Mouse (Mus musculus) spleen, adult 2 months (tissue): ENCODE results near the gene Srek1. TPM values are rescaled to one million over a fixed set of nuclear protein-coding genes. Genes with fewer than 3 reads are reported as not detected.

Experiments used
- DNase-seq, 2 experiments: peaks; one replicate each; pipeline versions ENCODE4 v3.0.0 to v3.0.0-alpha.2; 2012 to 2021; ENCODE audit warnings: low spot score in 2 of 2, low read depth in 1 of 2
- H3K27ac ChIP-seq: fragments of 200-500 bp; 2 replicates; pipeline ENCODE4 v1.5.1; 2012; ENCODE audit warnings: low read length, inconsistent platforms; ENCODE audit not compliant: insufficient read depth
- H3K27me3 ChIP-seq: fragments of 200-500 bp; 2 replicates; pipeline ENCODE4 v1.6.1; 2012; ENCODE audit warnings: mild to moderate bottlenecking, moderate library complexity, low read length, inconsistent platforms; ENCODE audit not compliant: control insufficient read depth, insufficient read depth
- H3K36me3 ChIP-seq: fragments of 200-500 bp; 2 replicates; pipeline ENCODE4 v1.6.1; 2012; ENCODE audit warnings: mild to moderate bottlenecking, low read length, inconsistent platforms; ENCODE audit not compliant: control insufficient read depth, insufficient read depth
- H3K4me1 ChIP-seq: fragments of 200-500 bp; 2 replicates; pipeline ENCODE4 v1.6.1; 2011; ENCODE audit warnings: inconsistent platforms; ENCODE audit not compliant: control insufficient read depth, insufficient read depth, insufficient read length
- H3K4me3 ChIP-seq: fragments of 200-500 bp; 2 replicates; pipeline ENCODE4 v1.5.1; 2011; ENCODE audit warnings: mild to moderate bottlenecking, inconsistent platforms; ENCODE audit not compliant: insufficient read depth, insufficient read length; ENCODE audit errors: extremely low read depth
- CTCF ChIP-seq: fragments of 200-500 bp; IDR thresholded peaks from 2 replicates; pipeline ENCODE4 v1.5.1; 2011; ENCODE audit warnings: mild to moderate bottlenecking, inconsistent platforms; ENCODE audit not compliant: insufficient read depth, insufficient read length, insufficient replicate concordance; ENCODE audit errors: extremely low read depth
- POLR2A ChIP-seq: fragments of 200-500 bp; IDR thresholded peaks from 2 replicates; pipeline ENCODE4 v1.6.1; 2011; ENCODE audit warnings: low read depth, low read length, inconsistent platforms
- WGBS: fragments of 180-500 bp; shearing (Covaris S2); methylation state at CpG from one replicate; pipeline ENCODE4 v1.1.7; 2018; 5-methylcytosine and 5-hydroxymethylcytosine counted together
- polyA plus RNA-seq: library from polyadenylated mRNA; depleted of rRNA; stranded (reverse); fragments of >200 nt; gene quantifications from 2 replicates; pipeline ENCODE4 v1.2.3, GENCODE M21; 2012

Gene Srek1
- polyA plus RNA-seq, 1 experiment: 29.2 TPM

DNA sequence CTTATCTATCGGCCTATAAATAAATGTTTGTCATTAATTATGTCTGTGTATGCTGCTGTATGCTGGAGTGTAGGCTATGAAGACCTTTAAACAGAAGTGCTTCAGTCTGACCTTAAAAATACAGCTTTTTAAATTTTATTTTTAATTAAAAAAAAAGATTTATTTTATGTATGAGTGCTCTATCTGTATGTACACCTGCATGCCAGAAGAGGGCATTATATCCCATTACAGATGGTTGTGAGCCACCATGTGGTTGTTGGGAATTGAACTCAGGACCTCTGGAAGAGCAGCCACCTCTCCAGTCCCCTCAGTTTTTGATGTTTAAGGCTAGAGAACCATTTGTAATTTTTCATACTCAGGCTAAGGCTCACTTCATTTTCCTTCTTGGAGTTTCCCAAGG, 26.6 kb upstream of the Srek1 start:
- WGBS: 95% methylated on average over 1 of the region's 1 CpGs
- H3K4me1 ChIP-seq: no peaks in the 10 kb centered on the region
- H3K27ac ChIP-seq: no peak overlapping the region
- H3K27me3 ChIP-seq: no peaks in the 10 kb centered on the region
- H3K4me3 ChIP-seq: no peak overlapping the region
- H3K36me3 ChIP-seq: no peaks in the 10 kb centered on the region
- no peak for TF ChIP-seq CTCF
- no peak for DNase-seq

GRCm38 (mm10) chr13:103794688-103795543, 20.5 kb upstream of the Srek1 start:
- H3K27ac ChIP-seq: no peak overlapping the region
- no peak for TF ChIP-seq CTCF
- no peak for TF ChIP-seq POLR2A
- H3K4me1 ChIP-seq: no peaks in the 10 kb centered on the region
- no peak overlapping the region for H3K4me3 ChIP-seq
- H3K27me3 ChIP-seq: no peaks in the 10 kb centered on the region
- WGBS: 92% methylated on average over 9 of the region's 9 CpGs
- no peaks in the 10 kb centered on the region for H3K36me3 ChIP-seq
- no peak for DNase-seq

DNA sequence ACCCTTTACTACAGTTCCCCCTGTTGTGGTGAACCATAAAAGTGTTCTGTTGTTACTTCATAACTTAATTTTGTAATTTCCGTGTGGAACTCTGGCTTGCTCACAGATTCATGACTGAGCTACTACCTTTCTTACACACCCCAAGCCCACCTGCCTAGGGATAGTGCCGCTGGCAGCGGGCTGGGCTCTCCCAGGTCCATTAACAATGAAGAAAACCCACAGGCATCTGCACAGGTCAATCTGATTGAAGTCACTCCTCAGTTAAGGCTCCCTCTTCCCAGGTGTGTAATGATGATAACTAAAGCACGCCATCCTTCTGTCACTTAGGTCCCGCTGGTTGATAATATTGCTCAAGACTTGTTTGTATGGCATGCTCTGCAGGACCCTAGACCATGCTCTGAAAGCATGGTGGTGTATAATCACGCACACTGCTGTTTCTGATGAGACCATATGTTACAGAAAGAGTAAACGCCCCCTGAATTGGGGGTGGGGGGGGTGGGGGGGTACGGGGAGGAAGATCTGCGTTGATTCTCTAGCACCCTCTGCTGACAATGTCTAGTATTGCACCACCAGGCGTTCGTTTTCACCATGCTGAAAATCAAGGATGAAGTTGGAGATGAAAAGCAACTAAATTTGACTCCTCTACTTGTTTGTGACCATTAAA, 5.6 kb upstream of the Srek1 start:
- Histone ChIP-seq H3K4me3 (no peak overlapping the region), H3K36me3 (no peaks in the 10 kb centered on the region), H3K27me3 (no peaks in the 10 kb centered on the region), H3K27ac (no peak overlapping the region), H3K4me1 (no peaks in the 10 kb centered on the region)
- WGBS: 38% methylated on average over 11 of the region's 11 CpGs
- DNase-seq: peak; percentile 15
- TF ChIP-seq POLR2A: no peak
- no peak for TF ChIP-seq CTCF

DNA sequence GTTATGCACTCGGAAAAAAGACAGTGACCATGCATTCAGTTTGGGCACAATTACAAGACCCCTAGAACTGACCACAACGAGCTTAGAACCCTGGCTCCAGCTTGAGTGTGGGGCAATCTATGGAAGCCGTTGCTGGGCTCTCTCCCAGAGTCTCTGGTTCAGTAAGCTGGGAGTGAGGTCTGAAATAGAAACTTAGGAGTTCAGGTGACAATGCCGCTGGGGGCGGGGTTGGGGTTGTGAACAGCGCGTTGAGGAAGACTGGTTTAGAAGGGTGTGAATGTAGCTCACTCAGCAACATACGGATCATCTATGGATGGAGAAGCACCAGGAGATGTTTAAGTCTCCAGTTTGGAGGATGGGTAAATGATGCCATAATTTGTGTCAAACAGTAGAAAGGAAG, 2.7 kb upstream of the Srek1 start:
- H3K4me3 ChIP-seq: no peak overlapping the region
- TF ChIP-seq CTCF: no peak
- TF ChIP-seq POLR2A: no peak
- no peak for DNase-seq
- peaks cover 2% of the 10 kb centered on the region; the same call in 1 of the 2 replicates for H3K4me1 ChIP-seq
- no peak overlapping the region for H3K27ac ChIP-seq
- WGBS: 79% methylated on average over 8 of the region's 8 CpGs
- no peaks in the 10 kb centered on the region for H3K27me3 ChIP-seq
- no peaks in the 10 kb centered on the region for H3K36me3 ChIP-seq

DNA sequence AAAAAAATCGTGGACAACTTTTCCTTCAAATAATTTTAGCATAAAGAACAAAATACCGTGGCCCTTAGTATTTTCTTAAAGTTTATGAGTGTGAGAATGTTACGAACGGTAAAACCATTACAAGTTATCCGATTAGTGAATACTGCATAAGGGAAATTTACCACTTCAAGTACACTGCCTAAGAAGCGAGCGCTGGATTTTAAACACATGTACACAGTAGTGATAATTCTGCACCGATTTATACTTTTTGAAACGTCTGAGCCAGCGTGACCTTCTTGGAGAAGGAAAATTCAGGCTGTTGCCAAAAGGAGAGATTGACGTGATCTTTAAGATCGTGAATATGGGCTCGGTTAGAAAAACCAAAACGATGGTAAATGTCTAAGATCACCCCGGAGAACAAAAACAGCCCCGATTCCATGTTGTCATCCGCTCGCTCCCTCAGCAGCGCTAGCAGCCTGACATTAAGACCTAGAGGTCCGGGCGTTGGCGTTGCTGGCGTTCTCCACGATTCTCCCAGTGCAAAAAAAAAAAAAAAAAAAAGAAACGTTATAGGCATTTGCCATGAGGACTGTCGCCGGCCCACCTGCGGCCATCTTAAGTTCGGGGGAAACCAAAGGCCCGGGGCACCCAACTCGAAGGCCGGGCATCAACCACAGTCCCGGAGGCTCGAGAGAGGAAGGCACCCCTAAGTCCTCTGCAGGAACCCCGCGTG, 845 bp downstream of the Srek1 start:
- no peaks in the 10 kb centered on the region for H3K36me3 ChIP-seq
- no peaks in the 10 kb centered on the region for H3K27me3 ChIP-seq
- no peak for DNase-seq
- WGBS: under 1% methylated on average over 36 of the region's 36 CpGs
- TF ChIP-seq CTCF (no peak), POLR2A (no peak)
- peak overlapping the region; percentile 93 for H3K27ac ChIP-seq
- peak overlapping the region; percentile 72 for H3K4me3 ChIP-seq
- H3K4me1 ChIP-seq: peaks cover 2% of the 10 kb centered on the region; the same call in 1 of the 2 replicates

DNA sequence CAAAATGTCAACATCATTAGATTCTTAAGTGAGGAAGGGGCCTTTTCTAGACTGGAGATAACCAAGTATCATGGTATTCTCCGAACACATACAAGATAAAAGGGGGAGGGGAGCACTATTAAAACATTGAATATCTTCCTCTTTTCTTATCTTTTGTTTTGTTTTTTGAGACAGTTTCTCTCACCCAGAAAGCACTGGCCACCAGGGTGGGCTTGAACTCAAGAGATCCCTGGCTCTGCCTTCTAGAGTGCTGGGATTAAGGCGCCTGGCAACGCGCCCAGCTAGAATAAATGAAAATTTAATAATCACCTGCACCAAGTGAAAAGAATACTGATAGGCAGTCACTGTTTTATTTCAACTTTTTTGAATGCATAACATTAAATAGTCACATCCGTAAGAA, 1.5 kb downstream of the Srek1 start:
- no peak for TF ChIP-seq POLR2A
- TF ChIP-seq CTCF: no peak

More for the DNA sequence above, 1.5 kb downstream of the Srek1 start:
- Histone ChIP-seq H3K4me3 (no peak overlapping the region), H3K4me1 (peaks cover 2% of the 10 kb centered on the region; the same call in 1 of the 2 replicates), H3K27me3 (no peaks in the 10 kb centered on the region), H3K27ac (no peak overlapping the region), H3K36me3 (no peaks in the 10 kb centered on the region)
- no peak for DNase-seq
- whole genome bisulfite sequencing: 61% methylated on average over 5 of the region's 5 CpGs
